Mouse (Mus musculus) midbrain, embryonic 13.5 days (tissue): ENCODE results near the gene Slco2b1. TPM values are rescaled to one million over a fixed set of nuclear protein-coding genes. Genes with fewer than 3 reads are reported as not detected.

Experiments used
- ATAC-seq: fragments of 200-750 bp; cut with Nextera tagmentation; 2 replicates; pipeline ENCODE4 v1.8.0; 2017; ENCODE audit warnings: mild to moderate bottlenecking, moderate TSS enrichment, moderate library complexity
- H3K27ac ChIP-seq: fragments of 300-500 bp; sonication (generic); 2 replicates; pipeline ENCODE4 v1.5.1; 2015; ENCODE audit warnings: inconsistent platforms, mild to moderate bottlenecking, moderate library complexity
- H3K27me3 ChIP-seq: fragments of 300-500 bp; sonication (generic); 2 replicates; pipeline ENCODE4 v1.6.1; 2015; ENCODE audit warnings: mild to moderate bottlenecking, inconsistent platforms
- H3K36me3 ChIP-seq: fragments of 300-500 bp; sonication (generic); 2 replicates; pipeline ENCODE4 v1.6.1; 2015; ENCODE audit warnings: mild to moderate bottlenecking, inconsistent platforms
- H3K4me1 ChIP-seq: fragments of 300-500 bp; sonication (generic); replicated peaks from 2 replicates; pipeline ENCODE4 v1.6.1; 2015; ENCODE audit warnings: inconsistent platforms
- H3K4me2 ChIP-seq: fragments of 300-500 bp; sonication (generic); replicated peaks from 2 replicates; pipeline ENCODE4 v1.6.1; 2015; ENCODE audit warnings: moderate library complexity, mild to moderate bottlenecking, inconsistent platforms
- H3K4me3 ChIP-seq: fragments of 300-500 bp; sonication (generic); replicated peaks from 2 replicates; pipeline ENCODE4 v1.5.1; 2015; ENCODE audit warnings: mild to moderate bottlenecking, inconsistent platforms
- H3K9ac ChIP-seq: fragments of 300-500 bp; sonication (generic); replicated peaks from 2 replicates; pipeline ENCODE4 v1.6.1; 2015; ENCODE audit warnings: mild to moderate bottlenecking, inconsistent platforms
- H3K9me3 ChIP-seq: fragments of 300-500 bp; sonication (generic); 2 replicates; pipeline ENCODE4 v1.6.1; 2016; ENCODE audit warnings: mild to moderate bottlenecking, inconsistent platforms
- WGBS: fragments of 180-500 bp; shearing (Covaris S2); methylation state at CpG from one replicate; pipeline ENCODE4 v1.1.7; 2015; 5-methylcytosine and 5-hydroxymethylcytosine counted together
- polyA plus RNA-seq: library from polyadenylated mRNA; unstranded; fragments of >200 nt; fragmentation: Nextera tagmentation; extraction: Ambion mirVana; gene quantifications from 2 replicates; pipeline ENCODE4 v1.2.1, GENCODE M21; 2015

The Slco2b1 gene
- polyA plus RNA-seq, 1 experiment from 2014 or later = 5.0 TPM

GRCm38 (mm10) chr7:99664571-99665485 is 46.3 kb downstream of the Slco2b1 start:
- H3K9me3 ChIP-seq = no peaks in the 10 kb centered on the region
- peaks cover 17% of the 10 kb centered on the region for H3K4me1 ChIP-seq
- H3K27ac ChIP-seq = no peak overlapping the region
- H3K9ac ChIP-seq = 0 out of 2 replicates have a peak overlapping the region, but pooled peaks have one; percentile 10
- H3K4me3 ChIP-seq = no peak overlapping the region
- no peak overlapping the region for H3K4me2 ChIP-seq
- H3K27me3 ChIP-seq = no peaks in the 10 kb centered on the region
- 54% methylated on average over 11 of the region's 11 CpGs for WGBS
- ATAC-seq = no peak
- H3K36me3 ChIP-seq = no peaks in the 10 kb centered on the region

- Histone ChIP-seq H3K9me3 (no peaks in the 10 kb centered on the region), H3K4me2 (no peak overlapping the region), H3K9ac (no peak overlapping the region), H3K27ac (no peak overlapping the region), H3K4me1 (peaks cover 12% of the 10 kb centered on the region), H3K36me3 (no peaks in the 10 kb centered on the region), H3K27me3 (no peaks in the 10 kb centered on the region), H3K4me3 (no peak overlapping the region)
- 86% methylated on average over 9 of the region's 9 CpGs for WGBS
- ATAC-seq = no peak
These were observed 47.5 kb downstream of the Slco2b1 start for GRCm38 (mm10) chr7:99663507-99664220.

- Histone ChIP-seq H3K4me2 (no peak overlapping the region), H3K4me3 (no peak overlapping the region), H3K27ac (no peak overlapping the region), H3K9me3 (no peaks in the 10 kb centered on the region), H3K27me3 (no peaks in the 10 kb centered on the region), H3K9ac (no peak overlapping the region), H3K36me3 (no peaks in the 10 kb centered on the region), H3K4me1 (peaks cover 11% of the 10 kb centered on the region)
- no peak for ATAC-seq
- 86% methylated on average over 2 of the region's 2 CpGs for WGBS
These were observed 48.8 kb downstream of the Slco2b1 start for GRCm38 (mm10) chr7:99662311-99662710.

GRCm38 (mm10) chr7:99661571-99662230 is 49.4 kb downstream of the Slco2b1 start:
- Histone ChIP-seq H3K4me2 (no peak overlapping the region), H3K9ac (no peak overlapping the region), H3K36me3 (no peaks in the 10 kb centered on the region), H3K4me1 (peaks cover 11% of the 10 kb centered on the region), H3K27me3 (no peaks in the 10 kb centered on the region), H3K9me3 (no peaks in the 10 kb centered on the region), H3K27ac (no peak overlapping the region), H3K4me3 (no peak overlapping the region)
- no peak for ATAC-seq
- 77% methylated on average over 14 of the region's 14 CpGs for WGBS

GRCm38 (mm10) chr7:99661071-99661470 is 50.1 kb downstream of the Slco2b1 start:
- Histone ChIP-seq H3K36me3 (no peaks in the 10 kb centered on the region), H3K9ac (no peak overlapping the region), H3K4me3 (no peak overlapping the region), H3K27me3 (no peaks in the 10 kb centered on the region), H3K4me1 (peaks cover 11% of the 10 kb centered on the region), H3K9me3 (no peaks in the 10 kb centered on the region), H3K4me2 (no peak overlapping the region), H3K27ac (no peak overlapping the region)
- ATAC-seq = no peak
- WGBS = 91% methylated on average over 9 of the region's 9 CpGs

- Histone ChIP-seq H3K9ac (no peak overlapping the region), H3K36me3 (no peaks in the 10 kb centered on the region), H3K27ac (no peak overlapping the region), H3K27me3 (no peaks in the 10 kb centered on the region), H3K4me1 (peaks cover 9% of the 10 kb centered on the region), H3K9me3 (no peaks in the 10 kb centered on the region), H3K4me3 (no peak overlapping the region), H3K4me2 (no peak overlapping the region)
- 49% methylated on average over 12 of the region's 12 CpGs for WGBS
- ATAC-seq = no peak; the same call in 1 of the 2 replicates
These were observed 51.6 kb downstream of the Slco2b1 start for GRCm38 (mm10) chr7:99659379-99660029.

GRCm38 (mm10) chr7:99654244-99654643 is 56.9 kb downstream of the Slco2b1 start:
- peaks cover 24% of the 10 kb centered on the region for H3K4me1 ChIP-seq
- no peak overlapping the region for H3K9ac ChIP-seq
- H3K27ac ChIP-seq = no peak overlapping the region
- 76% methylated on average over 11 of the region's 11 CpGs for WGBS
- no peaks in the 10 kb centered on the region for H3K36me3 ChIP-seq
- H3K4me3 ChIP-seq = no peak overlapping the region
- H3K4me2 ChIP-seq = no peak overlapping the region
- ATAC-seq = no peak
- no peaks in the 10 kb centered on the region for H3K9me3 ChIP-seq
- H3K27me3 ChIP-seq = no peaks in the 10 kb centered on the region

GRCm38 (mm10) chr7:99649585-99649984 is 61.6 kb downstream of the Slco2b1 start:
- H3K9ac ChIP-seq = no peak overlapping the region
- 44% methylated on average over 4 of the region's 4 CpGs for WGBS
- H3K27ac ChIP-seq = 0 out of 2 replicates have a peak overlapping the region, but pooled peaks have one; percentile 19
- ATAC-seq = no peak
- H3K36me3 ChIP-seq = no peaks in the 10 kb centered on the region
- H3K27me3 ChIP-seq = 0 out of 2 replicates have a peak, but pooled peaks cover 2% of the 10 kb centered on the region
- H3K4me1 ChIP-seq = peaks cover 20% of the 10 kb centered on the region
- H3K4me3 ChIP-seq = no peak overlapping the region
- H3K4me2 ChIP-seq = no peak overlapping the region
- H3K9me3 ChIP-seq = no peaks in the 10 kb centered on the region

- Histone ChIP-seq H3K4me2 (no peak overlapping the region), H3K9ac (no peak overlapping the region), H3K4me3 (no peak overlapping the region), H3K4me1 (peaks cover 20% of the 10 kb centered on the region), H3K27me3 (0 out of 2 replicates have a peak, but pooled peaks cover 2% of the 10 kb centered on the region), H3K27ac (no peak overlapping the region), H3K9me3 (no peaks in the 10 kb centered on the region), H3K36me3 (no peaks in the 10 kb centered on the region)
- WGBS = 9% methylated on average over 6 of the region's 6 CpGs
- ATAC-seq = no peak
These were observed 62.5 kb downstream of the Slco2b1 start for GRCm38 (mm10) chr7:99648623-99649022.

- no peaks in the 10 kb centered on the region for H3K9me3 ChIP-seq
- 80% methylated on average over 7 of the region's 7 CpGs for WGBS
- H3K27me3 ChIP-seq = 0 out of 2 replicates have a peak, but pooled peaks cover 9% of the 10 kb centered on the region
- no peak overlapping the region for H3K27ac ChIP-seq
- peaks cover 8% of the 10 kb centered on the region; the same call in 1 of the 2 replicates for H3K4me1 ChIP-seq
- no peak overlapping the region for H3K9ac ChIP-seq
- H3K4me3 ChIP-seq = no peak overlapping the region
- H3K4me2 ChIP-seq = no peak overlapping the region
- ATAC-seq = no peak
- no peaks in the 10 kb centered on the region for H3K36me3 ChIP-seq
These were observed 66.4 kb downstream of the Slco2b1 start for GRCm38 (mm10) chr7:99644701-99645100.

GRCm38 (mm10) chr7:99642078-99642477 is 69.1 kb downstream of the Slco2b1 start:
- Histone ChIP-seq H3K36me3 (no peaks in the 10 kb centered on the region), H3K4me1 (peaks cover 3% of the 10 kb centered on the region; the same call in 1 of the 2 replicates), H3K9me3 (no peaks in the 10 kb centered on the region), H3K27me3 (0 out of 2 replicates have a peak, but pooled peaks cover 7% of the 10 kb centered on the region), H3K9ac (no peak overlapping the region), H3K27ac (no peak overlapping the region), H3K4me3 (no peak overlapping the region), H3K4me2 (no peak overlapping the region)
- ATAC-seq = no peak
- WGBS = 22% methylated on average over 3 of the region's 3 CpGs
